Mouse (Mus musculus) regulatory T cell (primary cell): Measurements from ENCODE around the gene Tprn.
"Not testable (repeated sequence)": the region's sequence is repeated elsewhere in the genome, so short reads cannot be mapped to it uniquely, and the experiment has no call there.

Experiments used
- in situ Hi-C: fragments of 300-600 bp; cut with MboI, MseI; formaldehyde crosslinking; loops from one replicate; pipeline ENCODE4 v1.15.1; 2025; ENCODE audit warnings: high pct_unique_total_duplicates

The Tprn gene

GRCm38 (mm10) chr2:25236614-25237013, 25.8 kb upstream of the Tprn start, which contains the start of gene Rnf224:
Gene Rnf224, minus strand, starts transcription at chr2:25236787.
- in situ Hi-C loops: loop anchor here (10.0 kb wide), 1 partner anchor 1668 kb away; the partner anchor contains the start of gene Surf6

DNA sequence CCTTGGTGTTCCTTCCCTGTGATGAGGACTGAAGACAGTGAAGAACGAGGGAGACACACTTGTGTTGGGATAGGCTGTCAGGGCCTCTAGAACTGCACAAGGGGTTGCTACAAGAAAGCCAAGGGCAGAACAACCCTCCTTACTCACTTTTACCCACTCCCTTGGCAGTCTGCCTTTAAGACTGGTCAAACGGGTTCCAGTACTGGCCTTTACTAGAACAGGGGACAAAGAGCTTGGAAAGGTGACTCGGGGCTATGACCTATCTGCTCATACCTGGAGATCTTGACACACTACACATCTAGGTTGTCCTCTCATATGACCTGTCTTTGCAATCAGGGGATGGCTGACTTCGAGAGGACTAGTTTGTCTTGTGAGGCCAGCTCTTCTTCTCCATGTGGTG, 24.9 kb upstream of the Tprn start:
- in situ Hi-C loops: loop anchor here (10.0 kb wide), 1 partner anchor 1667 kb away; the partner anchor contains the start of gene Surf6

DNA sequence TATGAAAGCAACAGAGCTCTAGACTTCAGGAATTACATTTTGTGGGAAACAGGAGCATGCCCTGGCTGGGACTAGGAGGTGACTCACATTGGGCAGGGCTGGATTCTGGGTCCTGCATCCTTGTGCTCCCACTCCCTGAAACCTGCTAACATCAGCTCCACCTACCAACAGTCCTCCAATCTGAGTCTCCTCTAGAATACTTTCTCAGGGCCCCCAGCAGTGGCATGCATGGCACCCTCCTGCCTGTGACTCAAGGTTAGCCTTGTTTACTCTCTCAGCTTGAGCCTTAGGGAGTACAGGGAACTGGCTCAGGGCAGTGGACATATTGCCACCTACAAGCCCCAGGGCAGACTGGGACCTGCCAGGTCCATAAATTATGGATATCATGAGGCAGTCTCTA, 24.3 kb upstream of the Tprn start:
- in situ Hi-C loops: loop anchor here (10.0 kb wide), 1 partner anchor 1667 kb away; the partner anchor contains the start of gene Surf6

- in situ Hi-C loops: loop anchor here (10.0 kb wide), 1 partner anchor 1665 kb away; the partner anchor contains the start of gene Surf6
Measured at GRCm38 (mm10) chr2:25239766-25240165, 22.7 kb upstream of the Tprn start.

GRCm38 (mm10) chr2:25240310-25240709, 22.1 kb upstream of the Tprn start:
- in situ Hi-C loops: no loop called here

DNA sequence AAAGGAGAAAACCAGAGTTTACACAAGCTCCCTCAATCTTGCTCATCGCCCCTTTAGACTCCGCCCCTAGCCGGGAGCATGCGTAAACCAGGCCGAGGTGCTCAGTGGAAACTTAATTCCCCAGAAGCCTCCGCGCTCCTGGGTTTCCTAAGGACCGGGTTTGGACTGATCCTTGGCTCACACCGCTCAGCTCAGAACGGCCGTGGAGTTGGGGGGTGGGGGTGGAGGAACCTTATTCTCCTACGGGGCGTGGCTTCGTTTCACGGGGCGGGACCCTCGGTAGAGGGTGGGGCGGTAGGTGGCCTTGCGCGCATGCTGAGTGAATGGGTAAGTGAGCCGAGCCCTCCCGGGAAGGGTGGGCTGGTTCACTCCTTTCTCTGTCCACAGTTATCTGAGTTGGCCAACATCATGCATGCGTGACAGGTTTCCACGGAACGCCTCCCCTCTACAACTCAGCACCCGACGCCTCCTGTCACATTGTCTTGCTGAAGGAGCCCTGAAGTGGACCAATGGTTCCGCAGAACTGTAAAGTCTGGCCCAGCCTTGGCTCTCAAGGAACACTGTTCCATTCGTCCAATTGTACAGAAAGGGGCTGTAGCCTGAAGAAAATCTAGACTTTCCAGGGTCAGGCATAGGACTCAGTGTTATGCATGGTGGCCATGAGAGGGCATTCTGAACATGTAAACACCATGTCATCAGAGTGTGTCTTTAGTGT, 21.5 kb upstream of the Tprn start:
- in situ Hi-C loops: no loop called here

DNA sequence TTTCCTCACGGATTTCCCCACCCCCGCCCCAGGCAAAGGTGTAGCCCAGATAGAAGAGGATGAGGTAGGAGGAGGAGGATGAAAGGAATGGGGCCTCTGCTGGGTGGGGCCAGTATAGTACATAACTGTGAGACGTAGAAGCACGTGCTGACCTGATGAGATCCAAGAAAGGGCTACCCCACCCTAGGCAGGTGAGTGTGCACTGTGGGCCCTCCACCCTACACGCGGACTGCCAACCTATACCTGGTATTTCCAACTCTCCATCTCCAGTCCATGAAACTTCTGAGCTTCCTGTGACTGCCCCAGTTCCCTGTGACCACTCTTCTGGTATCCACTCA, 21.0 kb upstream of the Tprn start:
- in situ Hi-C loops: no loop called here

DNA sequence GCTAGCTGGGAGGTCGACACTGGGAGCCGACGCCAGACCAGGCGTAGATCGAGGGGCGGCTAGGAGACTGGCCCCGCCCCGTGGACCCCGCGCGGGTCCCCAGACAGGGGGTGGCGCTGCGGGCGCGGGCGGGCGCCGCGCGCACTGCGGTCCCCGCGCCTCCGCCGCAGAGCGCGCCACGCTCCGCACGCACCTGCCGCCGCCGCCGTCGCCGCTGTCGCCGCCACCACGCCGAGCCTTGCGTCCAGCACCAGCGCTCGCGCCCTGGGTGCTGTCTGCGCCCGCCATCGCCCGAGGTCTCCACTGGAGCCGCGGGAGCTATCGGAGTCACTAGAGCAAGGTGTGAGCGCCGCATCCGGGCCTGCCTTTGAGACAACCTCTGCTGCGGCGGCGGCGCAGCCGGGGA, 20.3 kb upstream of the Tprn start, which contains the start of the genes Rnf208 and Cysrt1:
Gene Rnf208, plus strand, starts transcription at position 155 of the 406 bp plus-strand sequence.
Gene Cysrt1, minus strand, starts transcription at position 352 of the 406 bp plus-strand sequence.
- in situ Hi-C loops: no loop called here

DNA sequence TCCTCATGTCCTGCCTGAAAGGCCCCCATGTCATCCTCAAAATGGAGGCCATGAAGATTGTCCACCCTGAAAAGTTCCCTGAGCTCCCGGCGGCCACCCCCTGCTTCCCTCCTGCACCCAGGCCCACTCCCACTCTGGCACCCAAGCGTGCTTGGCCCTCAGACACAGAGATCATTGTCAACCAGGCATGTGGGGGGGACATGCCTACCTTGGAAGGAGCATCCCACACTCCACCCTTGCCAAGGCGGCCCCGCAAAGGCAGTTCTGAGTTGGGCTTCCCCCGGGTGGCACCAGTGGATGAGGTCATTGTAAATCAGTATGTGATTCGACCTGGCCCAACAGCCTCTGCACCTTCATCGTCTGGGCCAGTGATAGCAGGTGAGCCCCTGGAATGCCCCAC, 19.1 kb upstream of the Tprn start:
- in situ Hi-C loops: no loop called here

GRCm38 (mm10) chr2:25244144-25244543, 18.3 kb upstream of the Tprn start:
- in situ Hi-C loops: no loop called here

GRCm38 (mm10) chr2:25246183-25247072, 16.0 kb upstream of the Tprn start, which contains the start of gene AL732309.1:
Gene AL732309.1, minus strand, starts transcription at chr2:25246863.
- in situ Hi-C loops: no loop called here

DNA sequence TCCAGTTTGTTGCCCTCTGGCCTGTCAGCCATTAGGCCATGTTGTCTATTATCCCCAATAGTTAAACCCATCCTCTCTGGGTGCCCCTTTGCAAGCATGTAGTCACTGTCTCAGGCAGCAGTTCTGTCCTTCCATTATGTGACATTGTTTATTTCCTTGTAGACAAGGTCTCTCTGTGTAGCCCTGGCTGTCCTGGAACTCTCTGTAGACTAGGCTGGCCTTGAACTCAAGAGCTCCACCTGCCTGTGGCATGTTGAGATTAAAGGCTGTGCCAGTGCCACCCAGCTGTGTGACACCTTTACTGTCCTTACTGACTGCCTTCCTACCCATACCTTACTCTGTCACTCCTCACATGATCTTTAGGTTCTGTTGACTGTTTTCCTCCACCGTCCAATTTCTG, 10.1 kb upstream of the Tprn start:
- in situ Hi-C loops: no loop called here

GRCm38 (mm10) chr2:25255284-25255779, 7.1 kb upstream of the Tprn start, which contains the start of gene Tmem203:
Gene Tmem203, plus strand, starts transcription at chr2:25255439.
- in situ Hi-C loops: no loop called here

DNA sequence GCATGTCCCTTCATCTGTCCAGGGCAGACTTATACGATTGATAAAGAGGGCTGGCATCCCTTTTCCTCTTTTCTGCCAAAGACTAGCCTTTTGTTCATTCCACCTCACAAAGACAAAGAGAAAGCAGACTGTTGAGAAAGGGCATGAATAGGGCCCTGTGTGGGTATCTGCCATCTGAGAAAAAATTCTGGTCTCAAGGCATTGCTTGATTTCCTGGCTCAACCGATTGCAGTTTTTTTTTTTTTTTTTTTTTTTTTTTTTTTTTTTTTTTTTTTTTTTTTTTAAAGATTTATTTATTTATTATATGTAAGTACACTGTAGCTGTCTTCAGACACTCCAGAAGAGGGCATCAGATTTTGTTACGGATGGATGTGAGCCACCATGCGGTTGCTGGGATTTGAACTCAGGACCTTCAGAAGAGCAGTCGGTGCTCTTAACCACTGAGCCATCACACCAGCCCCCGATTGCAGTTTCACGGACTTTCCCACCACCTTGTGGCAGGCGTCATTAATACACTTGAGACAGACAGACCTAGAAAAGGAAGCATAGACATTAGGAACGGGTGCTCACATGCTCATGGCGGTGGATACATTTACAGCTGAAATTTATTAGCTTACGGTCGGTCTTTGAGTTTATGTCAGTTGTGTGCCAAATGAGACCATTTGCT, 5.8 kb upstream of the Tprn start:
- in situ Hi-C loops: not testable (repeated sequence)

DNA sequence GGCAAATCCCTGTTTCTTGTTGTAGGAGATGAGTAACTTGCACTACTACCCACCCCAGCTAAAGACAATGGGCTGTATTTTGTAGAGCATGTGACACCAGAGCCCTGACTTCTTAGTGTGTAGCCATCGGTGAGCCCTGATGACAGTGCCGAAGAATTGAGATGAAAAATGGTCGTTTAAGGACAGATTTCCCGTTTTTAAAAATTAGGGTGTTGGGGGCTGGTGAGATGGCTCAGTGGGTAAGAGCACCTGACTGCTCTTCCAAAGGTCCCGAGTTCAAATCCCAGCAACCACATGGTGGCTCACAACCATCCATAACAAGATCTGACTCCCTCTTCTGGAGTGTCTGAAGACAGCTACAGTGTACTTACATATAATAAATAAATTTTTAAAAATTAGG, 5.2 kb upstream of the Tprn start:
- in situ Hi-C loops: not testable (repeated sequence)

DNA sequence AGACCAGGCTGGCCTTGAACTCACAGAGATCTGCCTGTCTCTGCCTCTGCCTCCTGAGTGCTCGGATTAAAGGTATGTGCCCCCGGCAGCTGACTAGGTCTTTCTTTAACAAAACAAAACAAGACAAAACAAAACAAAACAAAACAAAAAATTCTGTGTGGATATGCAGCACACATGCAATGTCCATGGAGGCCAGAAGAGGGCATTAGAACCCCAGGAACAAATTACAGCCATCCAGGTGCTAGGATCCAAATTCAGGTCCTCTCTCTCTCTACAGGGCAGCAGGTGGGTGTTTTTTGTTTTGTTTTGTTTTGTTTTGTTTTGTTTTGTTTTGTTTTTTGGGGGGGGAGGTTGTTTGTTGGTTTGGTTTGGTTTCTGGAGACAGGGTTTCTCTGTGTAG, 3.5 kb upstream of the Tprn start:
- in situ Hi-C loops: no loop called here

DNA sequence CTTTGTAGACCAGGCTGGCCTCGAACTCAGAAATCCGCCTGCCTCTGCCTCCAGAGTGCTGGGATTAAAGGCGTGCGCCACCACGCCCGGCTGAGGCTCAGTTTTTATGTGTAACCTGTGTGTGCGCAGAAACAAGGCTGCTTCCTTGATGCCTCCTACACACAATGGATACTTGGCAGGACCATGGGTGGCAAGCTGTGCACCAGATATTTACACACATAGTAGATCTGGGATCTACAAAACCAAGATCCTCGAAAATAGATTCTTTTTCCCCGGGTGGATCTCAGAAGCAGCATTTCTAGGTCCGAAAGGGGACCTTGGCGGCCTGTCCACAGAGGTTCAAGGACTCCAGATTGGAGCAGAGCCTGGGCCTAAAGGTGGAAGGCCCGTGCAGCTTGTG, 548 bp upstream of the Tprn start:
- in situ Hi-C loops: no loop called here

- in situ Hi-C loops: no loop called here
Measured at GRCm38 (mm10) chr2:25262795-25263622, 591 bp downstream of the Tprn start.

DNA sequence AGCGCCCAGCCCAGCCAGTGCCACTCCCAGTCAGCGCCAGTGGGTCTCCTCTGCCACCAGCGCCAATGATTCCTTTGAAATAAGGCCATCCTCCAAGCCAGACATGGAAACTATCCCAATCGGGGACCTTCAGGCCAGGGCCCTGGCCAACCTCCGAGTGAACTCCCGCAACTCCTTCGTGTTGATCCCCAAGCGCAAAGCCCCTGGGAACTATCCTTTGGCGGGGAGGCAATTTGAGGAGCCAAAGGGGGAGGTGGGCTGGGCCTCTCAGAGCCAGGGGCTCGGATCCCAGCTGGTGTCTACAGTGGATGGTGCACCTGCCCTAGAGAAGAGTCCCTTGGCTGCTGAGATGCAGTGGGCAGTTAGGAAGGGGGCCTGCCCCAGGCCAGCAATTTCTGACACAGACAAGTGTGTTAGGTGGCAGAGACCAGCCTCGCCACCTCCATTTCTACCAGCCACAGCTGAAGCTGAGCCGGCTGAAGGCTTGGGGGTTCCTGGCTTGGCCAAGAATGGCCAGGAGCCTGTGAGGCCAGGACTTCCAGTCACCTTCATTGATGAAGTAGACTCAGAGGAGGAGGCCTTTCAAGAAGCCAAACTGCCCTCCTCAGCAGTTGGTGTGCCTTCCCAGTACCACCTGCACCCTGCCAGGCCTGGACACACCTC, 1.3 kb downstream of the Tprn start:
- in situ Hi-C loops: no loop called here

GRCm38 (mm10) chr2:25264286-25264660, 1.9 kb downstream of the Tprn start:
- in situ Hi-C loops: no loop called here
